Mouse (Mus musculus): Measurements from ENCODE around the gene Tekt5. TPM values are rescaled to one million over a fixed set of nuclear protein-coding genes. Genes with fewer than 3 reads are reported as not detected.

Gene Tekt5
- polyA plus RNA-seq, 1 experiment from 2014 or later = 18.3 TPM

- Histone ChIP-seq H3K4me2 (ENCODE audit: low read length) (no peak overlapping the region), H3K27ac (ENCODE audit: low read length) (no peak overlapping the region), H3K9me3 (replicated peaks; ENCODE audit: control insufficient read depth, low read length, poor library complexity, severe bottlenecking) (no peaks in the 10 kb centered on the region), H3K4me3 (ENCODE audit: low read depth, low read length) (no peak overlapping the region), H3K27me3 (ENCODE audit: control insufficient read depth, insufficient read depth, low read depth, low read length) (no peaks in the 10 kb centered on the region), H3K36me3 (ENCODE audit: control insufficient read depth, insufficient read depth, low read length) (no peaks in the 10 kb centered on the region), H3K9ac (ENCODE audit: low read depth, low read length) (no peak overlapping the region), H3K4me1 (ENCODE audit: control insufficient read depth, insufficient read depth, low read length) (no peaks in the 10 kb centered on the region)
- WGBS = 93% methylated on average over 6 of the region's 6 CpGs
- ATAC-seq = no peak
Measured at GRCm38 (mm10) chr16:10388634-10389365, 6.5 kb downstream of the Tekt5 start.

GRCm38 (mm10) chr16:10385261-10385660, 10.0 kb downstream of the Tekt5 start:
- Histone ChIP-seq H3K9me3 (replicated peaks; ENCODE audit: control insufficient read depth, low read length, poor library complexity, severe bottlenecking) (no peaks in the 10 kb centered on the region), H3K4me3 (ENCODE audit: low read depth, low read length) (no peak overlapping the region), H3K36me3 (ENCODE audit: control insufficient read depth, insufficient read depth, low read length) (no peaks in the 10 kb centered on the region), H3K27ac (ENCODE audit: low read length) (no peak overlapping the region), H3K27me3 (ENCODE audit: control insufficient read depth, insufficient read depth, low read depth, low read length) (no peaks in the 10 kb centered on the region), H3K4me2 (ENCODE audit: low read length) (no peak overlapping the region), H3K9ac (ENCODE audit: low read depth, low read length) (no peak overlapping the region), H3K4me1 (ENCODE audit: control insufficient read depth, insufficient read depth, low read length) (no peaks in the 10 kb centered on the region)
- no peak for ATAC-seq
- 87% methylated on average over 12 of the region's 12 CpGs for WGBS

- ATAC-seq = no peak
- Histone ChIP-seq H3K27ac (ENCODE audit: low read length) (no peak overlapping the region), H3K9ac (ENCODE audit: low read depth, low read length) (no peak overlapping the region)
Measured at GRCm38 (mm10) chr16:10384544-10384943, 10.7 kb downstream of the Tekt5 start.

GRCm38 (mm10) chr16:10384060-10384497, 11.2 kb downstream of the Tekt5 start:
- H3K4me2 ChIP-seq (ENCODE audit: low read length) = no peak overlapping the region
- H3K4me3 ChIP-seq (ENCODE audit: low read depth, low read length) = no peak overlapping the region
- H3K27me3 ChIP-seq (ENCODE audit: control insufficient read depth, insufficient read depth, low read depth, low read length) = no peaks in the 10 kb centered on the region
- no peak for ATAC-seq
- no peaks in the 10 kb centered on the region for H3K9me3 ChIP-seq (replicated peaks; ENCODE audit: control insufficient read depth, low read length, poor library complexity, severe bottlenecking)
- H3K27ac ChIP-seq (ENCODE audit: low read length) = no peak overlapping the region
- H3K9ac ChIP-seq (ENCODE audit: low read depth, low read length) = no peak overlapping the region
- no peaks in the 10 kb centered on the region for H3K4me1 ChIP-seq (ENCODE audit: control insufficient read depth, insufficient read depth, low read length)
- no peaks in the 10 kb centered on the region for H3K36me3 ChIP-seq (ENCODE audit: control insufficient read depth, insufficient read depth, low read length)
- 40% methylated on average over 8 of the region's 8 CpGs for WGBS

More at GRCm38 (mm10) chr16:10384544-10384943, 10.7 kb downstream of the Tekt5 start:
- Histone ChIP-seq H3K4me2 (ENCODE audit: low read length) (no peak overlapping the region), H3K4me3 (ENCODE audit: low read depth, low read length) (no peak overlapping the region), H3K9me3 (replicated peaks; ENCODE audit: control insufficient read depth, low read length, poor library complexity, severe bottlenecking) (no peaks in the 10 kb centered on the region), H3K27me3 (ENCODE audit: control insufficient read depth, insufficient read depth, low read depth, low read length) (no peaks in the 10 kb centered on the region), H3K4me1 (ENCODE audit: control insufficient read depth, insufficient read depth, low read length) (no peaks in the 10 kb centered on the region), H3K36me3 (ENCODE audit: control insufficient read depth, insufficient read depth, low read length) (no peaks in the 10 kb centered on the region)
- WGBS = 75% methylated on average over 3 of the region's 3 CpGs

- ATAC-seq = no peak
Measured at GRCm38 (mm10) chr16:10379531-10379930, 15.8 kb downstream of the Tekt5 start.

GRCm38 (mm10) chr16:10377286-10377685, 18.0 kb downstream of the Tekt5 start:
- H3K27ac ChIP-seq (ENCODE audit: low read length) = no peak overlapping the region
- H3K4me3 ChIP-seq (ENCODE audit: low read depth, low read length) = no peak overlapping the region
- H3K9me3 ChIP-seq (replicated peaks; ENCODE audit: control insufficient read depth, low read length, poor library complexity, severe bottlenecking) = no peaks in the 10 kb centered on the region
- no peaks in the 10 kb centered on the region for H3K36me3 ChIP-seq (ENCODE audit: control insufficient read depth, insufficient read depth, low read length)
- H3K4me2 ChIP-seq (ENCODE audit: low read length) = no peak overlapping the region
- H3K4me1 ChIP-seq (ENCODE audit: control insufficient read depth, insufficient read depth, low read length) = no peaks in the 10 kb centered on the region; the same call in 1 of the 2 replicates
- ATAC-seq = no peak
- WGBS = 79% methylated on average over 1 of the region's 1 CpGs
- no peaks in the 10 kb centered on the region for H3K27me3 ChIP-seq (ENCODE audit: control insufficient read depth, insufficient read depth, low read depth, low read length)
- no peak overlapping the region for H3K9ac ChIP-seq (ENCODE audit: low read depth, low read length)

More at GRCm38 (mm10) chr16:10379531-10379930, 15.8 kb downstream of the Tekt5 start:
- no peaks in the 10 kb centered on the region for H3K9me3 ChIP-seq (replicated peaks; ENCODE audit: control insufficient read depth, low read length, poor library complexity, severe bottlenecking)
- 65% methylated on average over 2 of the region's 2 CpGs for WGBS
- no peak overlapping the region for H3K4me2 ChIP-seq (ENCODE audit: low read length)
- H3K4me3 ChIP-seq (ENCODE audit: low read depth, low read length) = no peak overlapping the region
- no peak overlapping the region for H3K27ac ChIP-seq (ENCODE audit: low read length)
- no peak overlapping the region for H3K9ac ChIP-seq (ENCODE audit: low read depth, low read length)
- no peaks in the 10 kb centered on the region; the same call in 1 of the 2 replicates for H3K4me1 ChIP-seq (ENCODE audit: control insufficient read depth, insufficient read depth, low read length)
- no peaks in the 10 kb centered on the region for H3K36me3 ChIP-seq (ENCODE audit: control insufficient read depth, insufficient read depth, low read length)
- H3K27me3 ChIP-seq (ENCODE audit: control insufficient read depth, insufficient read depth, low read depth, low read length) = no peaks in the 10 kb centered on the region

- 16% methylated on average over 13 of the region's 13 CpGs for WGBS
- Histone ChIP-seq H3K4me3 (ENCODE audit: low read depth, low read length) (peak overlapping the region; percentile 25), H3K4me2 (ENCODE audit: low read length) (peak overlapping the region; percentile 59), H3K27me3 (ENCODE audit: control insufficient read depth, insufficient read depth, low read depth, low read length) (no peaks in the 10 kb centered on the region), H3K27ac (ENCODE audit: low read length) (no peak overlapping the region), H3K9me3 (replicated peaks; ENCODE audit: control insufficient read depth, low read length, poor library complexity, severe bottlenecking) (no peaks in the 10 kb centered on the region), H3K4me1 (ENCODE audit: control insufficient read depth, insufficient read depth, low read length) (no peaks in the 10 kb centered on the region; the same call in 1 of the 2 replicates), H3K36me3 (ENCODE audit: control insufficient read depth, insufficient read depth, low read length) (no peaks in the 10 kb centered on the region), H3K9ac (ENCODE audit: low read depth, low read length) (peak overlapping the region; percentile 49; the same call in 1 of the 2 replicates)
- ATAC-seq = peak; percentile 84
Measured at GRCm38 (mm10) chr16:10374254-10375011, 20.9 kb downstream of the Tekt5 start.

GRCm38 (mm10) chr16:10372372-10372771, 22.9 kb downstream of the Tekt5 start:
- no peaks in the 10 kb centered on the region; the same call in 1 of the 2 replicates for H3K4me1 ChIP-seq (ENCODE audit: control insufficient read depth, insufficient read depth, low read length)

GRCm38 (mm10) chr16:10369996-10370395, 25.3 kb downstream of the Tekt5 start:
- no peaks in the 10 kb centered on the region for H3K36me3 ChIP-seq (ENCODE audit: control insufficient read depth, insufficient read depth, low read length)
- H3K27me3 ChIP-seq (ENCODE audit: control insufficient read depth, insufficient read depth, low read depth, low read length) = no peaks in the 10 kb centered on the region
- no peak overlapping the region for H3K27ac ChIP-seq (ENCODE audit: low read length)
- ATAC-seq = no peak
- H3K4me2 ChIP-seq (ENCODE audit: low read length) = no peak overlapping the region
- H3K9ac ChIP-seq (ENCODE audit: low read depth, low read length) = no peak overlapping the region
- H3K4me1 ChIP-seq (ENCODE audit: control insufficient read depth, insufficient read depth, low read length) = no peaks in the 10 kb centered on the region; the same call in 1 of the 2 replicates
- no peaks in the 10 kb centered on the region for H3K9me3 ChIP-seq (replicated peaks; ENCODE audit: control insufficient read depth, low read length, poor library complexity, severe bottlenecking)
- H3K4me3 ChIP-seq (ENCODE audit: low read depth, low read length) = no peak overlapping the region
- 67% methylated on average over 1 of the region's 1 CpGs for WGBS

More at GRCm38 (mm10) chr16:10372372-10372771, 22.9 kb downstream of the Tekt5 start:
- Histone ChIP-seq H3K27ac (ENCODE audit: low read length) (no peak overlapping the region), H3K4me3 (ENCODE audit: low read depth, low read length) (no peak overlapping the region), H3K27me3 (ENCODE audit: control insufficient read depth, insufficient read depth, low read depth, low read length) (no peaks in the 10 kb centered on the region), H3K9ac (ENCODE audit: low read depth, low read length) (no peak overlapping the region), H3K9me3 (replicated peaks; ENCODE audit: control insufficient read depth, low read length, poor library complexity, severe bottlenecking) (no peaks in the 10 kb centered on the region), H3K36me3 (ENCODE audit: control insufficient read depth, insufficient read depth, low read length) (no peaks in the 10 kb centered on the region), H3K4me2 (ENCODE audit: low read length) (no peak overlapping the region)
- ATAC-seq = no peak
- 87% methylated on average over 4 of the region's 4 CpGs for WGBS
